Mouse (Mus musculus): ENCODE data around the gene Rad54l2. TPM values are rescaled to one million over a fixed set of nuclear protein-coding genes. Genes with fewer than 3 reads are reported as not detected.

The Rad54l2 gene
- total RNA-seq, 2 experiments from 2014 or later = 16.5 to 17.1 TPM

DNA sequence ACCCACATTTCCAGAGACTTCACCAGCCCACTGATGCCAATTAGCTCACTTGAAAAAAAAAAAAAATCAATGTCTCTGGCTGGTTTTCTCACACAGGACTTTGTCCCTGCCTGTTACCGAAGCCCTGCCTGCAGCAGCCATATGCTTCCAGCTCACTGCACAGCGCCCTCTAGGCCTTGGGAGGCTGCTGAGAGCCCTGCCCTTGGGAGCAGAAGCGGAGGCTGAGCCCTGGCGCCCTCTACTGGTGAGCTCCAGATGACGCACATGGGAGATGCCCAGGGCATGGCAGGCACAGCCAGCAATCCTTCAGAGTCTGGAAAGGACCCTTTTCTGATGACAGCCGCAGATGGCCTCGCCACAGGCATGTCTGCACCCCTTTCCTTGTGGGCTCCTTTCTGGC lies 145.9 kb downstream of the Rad54l2 start:
- peak; percentile 76 to 79 for DNase-seq (ENCODE audit: low spot score in 2 of 2)
- intact Hi-C loops (cut with DNase I) = loop anchor here (2.0 to 5.0 kb wide), 2 partner anchors 44 to 111 kb away; no protein-coding TSS in a partner anchor

DNA sequence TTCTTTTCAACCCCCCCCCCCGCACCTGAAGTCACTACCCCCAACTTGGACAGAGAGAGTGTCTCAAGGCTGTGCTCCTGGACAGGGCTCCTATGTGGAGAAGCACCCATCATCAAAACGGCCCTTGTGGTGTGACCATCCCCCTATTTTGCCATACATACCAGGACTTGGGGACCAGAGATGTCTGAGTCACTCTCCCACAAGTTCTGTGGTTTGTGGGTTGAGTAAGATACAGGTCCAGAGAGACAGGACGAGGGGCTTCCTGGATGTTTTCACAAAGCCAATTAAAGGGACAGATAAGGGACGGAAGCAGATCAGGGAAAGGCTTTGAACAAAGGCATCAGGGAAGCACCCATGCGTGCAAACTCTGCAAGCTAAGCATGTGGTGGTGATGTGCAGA lies 147.6 kb downstream of the Rad54l2 start:
- DNase-seq (ENCODE audit: low spot score in 2 of 2) = no peak
- intact Hi-C loops (cut with DNase I) = loop anchor here (5.0 kb wide), 1 partner anchor 109 kb away; no protein-coding TSS in a partner anchor

DNA sequence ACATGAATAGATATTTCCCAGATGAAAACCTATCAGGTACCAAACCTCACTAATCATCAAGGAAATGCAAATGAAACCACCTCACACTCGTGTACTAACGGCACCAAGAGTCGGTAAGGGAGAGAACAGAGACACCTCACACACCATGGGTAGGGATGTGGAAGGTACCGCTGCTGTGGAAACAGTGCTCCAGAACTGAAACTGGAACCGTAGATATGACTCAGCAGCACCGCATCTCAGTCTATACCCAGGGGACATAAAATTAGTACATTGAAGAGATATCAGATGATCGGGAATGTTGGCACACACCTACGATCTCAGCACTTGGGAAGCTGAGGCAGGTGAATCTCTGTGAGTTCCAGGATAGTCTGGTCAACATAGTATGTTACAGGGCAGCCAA lies 150.8 kb downstream of the Rad54l2 start:
- no peak for DNase-seq (ENCODE audit: low spot score in 2 of 2)
- intact Hi-C loops (cut with DNase I) = no loop called here

Other genes starting within 250 kb of the Rad54l2 start
- gene Iqcf3, start 227.6 kb downstream of the Rad54l2 start, total RNA-seq (2021) = not detected
- gene Iqcf4, start 218.2 kb downstream of the Rad54l2 start, total RNA-seq (2021) = not detected
- gene Iqcf6, start 162.6 kb downstream of the Rad54l2 start, total RNA-seq (2021) = not detected
- gene Grm2, start 133.1 kb downstream of the Rad54l2 start, total RNA-seq (2021) = 10 to 100 TPM; 54.6 to 56.2 TPM
- gene Tex264, start 103.3 kb downstream of the Rad54l2 start, total RNA-seq (2021) = 100 to 1,000 TPM in 1 of 2 experiments, 10 to 100 TPM in 1; 96.3 to 106 TPM
- gene Dcaf1, start 32.7 kb upstream of the Rad54l2 start, total RNA-seq (2021) = 10 to 100 TPM; 27.2 to 39.0 TPM
- 10 to 100 TPM; 52.5 to 57.7 TPM for gene Rbm15b, start 98.2 kb upstream of the Rad54l2 start, total RNA-seq (2021)
- 100 to 1,000 TPM; 150 to 155 TPM for gene Manf, start 102.8 kb upstream of the Rad54l2 start, total RNA-seq (2021)

Measured in left cerebral cortex, postnatal 25 days (tissue).